16 mouse cellular contexts compared by ENCODE assay signal in genomic region chr6:91532661-91533060, GRCm38 (mm10). TPM values are rescaled to one million over a fixed set of nuclear protein-coding genes. Genes with fewer than 3 reads are reported as not detected.
A peak's percentile ranks its signal among the peaks of the same experiment; 100 is the strongest.
DNase-seq lines count a peak whose midpoint lies in the region; ATAC-seq lines count a peak whose summit lies in the region.
"Had no signal": no experiment of that assay in that cellular context is flagged by ENCODE, and none has a peak within 500 bp of the region (broad histone marks: within the 10 kb centered on the region; RNA-seq: fewer than 3 reads in every experiment).

No protein-coding gene starts in this region.

- H3K4me1 ChIP-seq in hindbrain, embryonic 10.5 days (replicated peaks) = peaks cover 12% of the 10 kb centered on the region; the same call in 1 of the 2 replicates
- no peaks in the 10 kb centered on the region for H3K4me1 ChIP-seq in hindbrain, embryonic 14.5 days (replicated peaks; ENCODE audit: control insufficient read depth, insufficient read depth, low read length)
- peaks cover 19% of the 10 kb centered on the region for H3K4me1 ChIP-seq in kidney, embryonic 16.5 days (ENCODE audit: insufficient read depth, low read length)
- peaks cover 9% of the 10 kb centered on the region for H3K4me1 ChIP-seq in neural tube, embryonic 13.5 days (replicated peaks)
- peaks cover 12% of the 10 kb centered on the region for H3K4me1 ChIP-seq in neural tube, embryonic 15.5 days
- H3K4me1 ChIP-seq: liver, embryonic 12.5 days had no signal

- no peak for ATAC-seq in hindbrain, embryonic 14.5 days (ENCODE audit: low FRiP score)
- ATAC-seq in kidney, embryonic 16.5 days (ENCODE audit: low FRiP score, low TSS enrichment) = no peak
- 0 out of 2 replicates have a peak, but pooled peaks have one; percentile 32 for ATAC-seq in neural tube, embryonic 13.5 days (ENCODE audit: low read depth)
- ATAC-seq in neural tube, embryonic 15.5 days (ENCODE audit: low FRiP score) = no peak
- ATAC-seq: hindbrain, postnatal 0 days; liver, embryonic 12.5 days had no signal

- no peak for DNase-seq in hindbrain, embryonic 10.5 days (ENCODE audit: low spot score)
- DNase-seq in hindbrain, embryonic 14.5 days (ENCODE audit: low spot score) = no peak
- DNase-seq in kidney, adult 11 months = no peak
- no peak for DNase-seq in layer of hippocampus, postnatal 14 days (ENCODE audit: low spot score in 2 of 2)
- DNase-seq: adrenal gland, postnatal 25 days; cerebellum, adult 8-10 months; lung, adult 18-20 months; thymus, postnatal 25 days had no signal

- no peaks in the 10 kb centered on the region for H3K9me3 ChIP-seq in hindbrain, embryonic 10.5 days
- H3K9me3 ChIP-seq in hindbrain, embryonic 14.5 days (ENCODE audit: control insufficient read depth, low read length) = no peaks in the 10 kb centered on the region
- H3K9me3 ChIP-seq in kidney, embryonic 16.5 days (ENCODE audit: low read length) = no peaks in the 10 kb centered on the region
- no peaks in the 10 kb centered on the region for H3K9me3 ChIP-seq in neural tube, embryonic 13.5 days
- no peaks in the 10 kb centered on the region for H3K9me3 ChIP-seq in neural tube, embryonic 15.5 days (replicated peaks)
- H3K9me3 ChIP-seq: limb, embryonic 13.5 days; liver, embryonic 12.5 days; midbrain, embryonic 10.5 days had no signal

- no peak overlapping the region for H3K4me2 ChIP-seq in hindbrain, embryonic 14.5 days (replicated peaks)
- H3K4me2 ChIP-seq in kidney, embryonic 16.5 days (replicated peaks; ENCODE audit: low read depth, low read length) = no peak overlapping the region
- no peak overlapping the region for H3K4me2 ChIP-seq in neural tube, embryonic 13.5 days
- H3K4me2 ChIP-seq in neural tube, embryonic 15.5 days = no peak overlapping the region
- H3K4me2 ChIP-seq: heart, embryonic 11.5 days; limb, embryonic 13.5 days; liver, embryonic 12.5 days had no signal

- WGBS in hindbrain, embryonic 10.5 days = 76% methylated on average over 6 of the region's 6 CpGs
- WGBS in hindbrain, embryonic 14.5 days = 73% methylated on average over 6 of the region's 6 CpGs
- 35% methylated on average over 6 of the region's 6 CpGs for WGBS in kidney, embryonic 16.5 days
- WGBS in neural tube, embryonic 13.5 days = 74% methylated on average over 6 of the region's 6 CpGs
- 82% methylated on average over 6 of the region's 6 CpGs for WGBS in neural tube, embryonic 15.5 days

- H3K9ac ChIP-seq in hindbrain, embryonic 14.5 days = no peak overlapping the region
- H3K9ac ChIP-seq in kidney, embryonic 16.5 days (replicated peaks; ENCODE audit: low read length) = no peak overlapping the region; the same call in 1 of the 2 replicates
- no peak overlapping the region for H3K9ac ChIP-seq in neural tube, embryonic 13.5 days
- H3K9ac ChIP-seq in neural tube, embryonic 15.5 days (replicated peaks) = no peak overlapping the region
- H3K9ac ChIP-seq: limb, embryonic 13.5 days; liver, embryonic 12.5 days had no signal

- no peaks in the 10 kb centered on the region for H3K27me3 ChIP-seq in hindbrain, embryonic 10.5 days (ENCODE audit: insufficient read depth, poor library complexity, severe bottlenecking)
- no peaks in the 10 kb centered on the region for H3K27me3 ChIP-seq in hindbrain, embryonic 14.5 days (ENCODE audit: control insufficient read depth, insufficient read depth, low read length)
- no peaks in the 10 kb centered on the region for H3K27me3 ChIP-seq in kidney, embryonic 16.5 days (ENCODE audit: insufficient read depth, low read length)
- no peaks in the 10 kb centered on the region for H3K27me3 ChIP-seq in neural tube, embryonic 13.5 days
- no peaks in the 10 kb centered on the region for H3K27me3 ChIP-seq in neural tube, embryonic 15.5 days (replicated peaks)
- H3K27me3 ChIP-seq: limb, embryonic 13.5 days; liver, embryonic 12.5 days had no signal

- H3K36me3 ChIP-seq in hindbrain, embryonic 10.5 days = peaks cover 22% of the 10 kb centered on the region
- H3K36me3 ChIP-seq in hindbrain, embryonic 14.5 days (replicated peaks; ENCODE audit: control insufficient read depth, insufficient read depth) = no peaks in the 10 kb centered on the region
- no peaks in the 10 kb centered on the region for H3K36me3 ChIP-seq in kidney, embryonic 16.5 days (ENCODE audit: insufficient read depth, low read length)
- peaks cover 7% of the 10 kb centered on the region; the same call in 1 of the 2 replicates for H3K36me3 ChIP-seq in neural tube, embryonic 13.5 days
- H3K36me3 ChIP-seq in neural tube, embryonic 15.5 days = no peaks in the 10 kb centered on the region

- H3K4me3 ChIP-seq in hindbrain, embryonic 10.5 days = no peak overlapping the region
- H3K4me3 ChIP-seq in hindbrain, embryonic 14.5 days (replicated peaks; ENCODE audit: low read length) = no peak overlapping the region
- no peak overlapping the region for H3K4me3 ChIP-seq in kidney, embryonic 16.5 days (ENCODE audit: low read length)
- no peak overlapping the region for H3K4me3 ChIP-seq in neural tube, embryonic 13.5 days
- no peak overlapping the region for H3K4me3 ChIP-seq in neural tube, embryonic 15.5 days (replicated peaks)
- H3K4me3 ChIP-seq: limb, embryonic 13.5 days; liver, embryonic 12.5 days; midbrain, embryonic 10.5 days had no signal

- H3K27ac ChIP-seq in hindbrain, embryonic 10.5 days = 0 out of 2 replicates have a peak overlapping the region, but pooled peaks have one; percentile 13
- H3K27ac ChIP-seq in hindbrain, embryonic 14.5 days = no peak overlapping the region
- H3K27ac ChIP-seq in kidney, embryonic 16.5 days (ENCODE audit: low read length) = peak overlapping the region; percentile 75
- H3K27ac ChIP-seq in neural tube, embryonic 13.5 days (replicated peaks) = no peak overlapping the region
- no peak overlapping the region for H3K27ac ChIP-seq in neural tube, embryonic 15.5 days (replicated peaks)
- H3K27ac ChIP-seq: hindbrain, postnatal 0 days; limb, embryonic 13.5 days; liver, embryonic 12.5 days; midbrain, embryonic 10.5 days had no signal

RNA-seq across cellular contexts. Expression of gene Lsm3, which starts 16.9 kb away (rescaled TPM):
- 340 and 380 TPM in 2 replicates for polyA plus RNA-seq in hindbrain, embryonic 10.5 days (2016; fragmentation: Nextera tagmentation; extraction: Ambion mirVana)
- polyA plus RNA-seq in hindbrain, embryonic 14.5 days (2014; fragmentation: Nextera tagmentation; extraction: Ambion mirVana) = 152 and 165 TPM in 2 replicates
- 251 and 258 TPM in 2 replicates for polyA plus RNA-seq in kidney, embryonic 16.5 days (2015; fragmentation: Nextera tagmentation; extraction: Ambion mirVana)
- 167 and 180 TPM in 2 replicates for polyA plus RNA-seq in neural tube, embryonic 13.5 days (2015; fragmentation: Nextera tagmentation; extraction: Ambion mirVana)
- polyA plus RNA-seq in neural tube, embryonic 15.5 days (2015; fragmentation: Nextera tagmentation; extraction: Ambion mirVana) = 147 and 168 TPM in 2 replicates
- total RNA-seq in layer of hippocampus, postnatal 14 days (2021) = 10 to 100 TPM; 39.5 to 41.7 TPM

RNA-seq across cellular contexts. Expression of gene Xpc, which starts 17.0 kb away (rescaled TPM):
- 23.6 and 23.7 TPM in 2 replicates for polyA plus RNA-seq in hindbrain, embryonic 10.5 days (2016; fragmentation: Nextera tagmentation; extraction: Ambion mirVana)
- polyA plus RNA-seq in hindbrain, embryonic 14.5 days (2014; fragmentation: Nextera tagmentation; extraction: Ambion mirVana) = 17.2 and 17.7 TPM in 2 replicates
- 28.9 and 30.3 TPM in 2 replicates for polyA plus RNA-seq in kidney, embryonic 16.5 days (2015; fragmentation: Nextera tagmentation; extraction: Ambion mirVana)
- 21.1 and 21.6 TPM in 2 replicates for polyA plus RNA-seq in neural tube, embryonic 13.5 days (2015; fragmentation: Nextera tagmentation; extraction: Ambion mirVana)
- 16.5 and 17.4 TPM in 2 replicates for polyA plus RNA-seq in neural tube, embryonic 15.5 days (2015; fragmentation: Nextera tagmentation; extraction: Ambion mirVana)
- 10 to 100 TPM; 11.8 to 13.0 TPM for total RNA-seq in layer of hippocampus, postnatal 14 days (2021)

RNA-seq across cellular contexts. Expression of gene Tmem43, which starts 59.2 kb away (rescaled TPM):
- polyA plus RNA-seq in hindbrain, embryonic 10.5 days (2016; fragmentation: Nextera tagmentation; extraction: Ambion mirVana) = 61.9 and 62.7 TPM in 2 replicates
- polyA plus RNA-seq in hindbrain, embryonic 14.5 days (2014; fragmentation: Nextera tagmentation; extraction: Ambion mirVana) = 45.5 and 55.0 TPM in 2 replicates
- 52.3 and 54.3 TPM in 2 replicates for polyA plus RNA-seq in kidney, embryonic 16.5 days (2015; fragmentation: Nextera tagmentation; extraction: Ambion mirVana)
- 39.5 and 42.3 TPM in 2 replicates for polyA plus RNA-seq in neural tube, embryonic 13.5 days (2015; fragmentation: Nextera tagmentation; extraction: Ambion mirVana)
- polyA plus RNA-seq in neural tube, embryonic 15.5 days (2015; fragmentation: Nextera tagmentation; extraction: Ambion mirVana) = 41.8 and 42.9 TPM in 2 replicates
- total RNA-seq in layer of hippocampus, postnatal 14 days (2021) = 10 to 100 TPM; 25.3 to 27.3 TPM

RNA-seq across cellular contexts. Expression of gene Chchd4, which starts 59.3 kb away (rescaled TPM):
- polyA plus RNA-seq in hindbrain, embryonic 10.5 days (2016; fragmentation: Nextera tagmentation; extraction: Ambion mirVana) = 26.7 and 34.2 TPM in 2 replicates
- polyA plus RNA-seq in hindbrain, embryonic 14.5 days (2014; fragmentation: Nextera tagmentation; extraction: Ambion mirVana) = 36.3 and 37.4 TPM in 2 replicates
- polyA plus RNA-seq in kidney, embryonic 16.5 days (2015; fragmentation: Nextera tagmentation; extraction: Ambion mirVana) = 32.8 and 34.2 TPM in 2 replicates
- polyA plus RNA-seq in neural tube, embryonic 13.5 days (2015; fragmentation: Nextera tagmentation; extraction: Ambion mirVana) = 27.5 and 30.7 TPM in 2 replicates
- 40.0 and 40.3 TPM in 2 replicates for polyA plus RNA-seq in neural tube, embryonic 15.5 days (2015; fragmentation: Nextera tagmentation; extraction: Ambion mirVana)
- 10 to 100 TPM; 17.5 to 17.6 TPM for total RNA-seq in layer of hippocampus, postnatal 14 days (2021)

Comparison
In these comparisons a context has a peak if more than half of its experiments do, and no peak if none do; other contexts are left out.
1. H3K27ac ChIP-seq: peak in hindbrain, embryonic 10.5 days (single experiment) and kidney, embryonic 16.5 days (single experiment); none in hindbrain, embryonic 14.5 days (single experiment), neural tube, embryonic 13.5 days (single experiment) and neural tube, embryonic 15.5 days (single experiment).